Mouse (Mus musculus) liver, postnatal 0 days (tissue): ENCODE results near the gene Gm20708.

Experiments
- CTCF ChIP-seq: sonication (generic); IDR thresholded peaks from 2 replicates; pipeline ENCODE4 v1.5.1; 2016; ENCODE audit warnings: antibody characterized with exemption, low read depth
- EP300 ChIP-seq: IDR thresholded peaks from 2 replicates; pipeline ENCODE4 v1.6.1; 2016; ENCODE audit warnings: antibody characterized with exemption, low read depth, mild to moderate bottlenecking

GRCm38 (mm10) chr11:117821868-117822267 lies 12.4 kb downstream of the Gm20708 start:
- no peak for TF ChIP-seq CTCF
- TF ChIP-seq EP300 = no peak
